Mouse (Mus musculus) midbrain, embryonic 15.5 days (tissue): ENCODE data around the gene Sap30. TPM values are rescaled to one million over a fixed set of nuclear protein-coding genes. Genes with fewer than 3 reads are reported as not detected.
"Not testable (repeated sequence)": the region's sequence is repeated elsewhere in the genome, so short reads cannot be mapped to it uniquely, and the experiment has no call there.

Source experiments
- ATAC-seq: fragments of 200-750 bp; cut with Nextera tagmentation; replicated peaks from 2 replicates; pipeline ENCODE4 v1.8.0; 2017; ENCODE audit warnings: moderate TSS enrichment
- H3K27ac ChIP-seq: fragments of 300-500 bp; sonication (generic); 2 replicates; pipeline ENCODE4 v1.5.1; 2015; ENCODE audit warnings: mild to moderate bottlenecking, inconsistent platforms
- H3K27me3 ChIP-seq: fragments of 300-500 bp; sonication (generic); replicated peaks from 2 replicates; pipeline ENCODE4 v1.6.1; 2015; ENCODE audit warnings: inconsistent platforms
- H3K36me3 ChIP-seq: fragments of 300-500 bp; sonication (generic); replicated peaks from 2 replicates; pipeline ENCODE4 v1.6.1; 2015; ENCODE audit warnings: inconsistent platforms
- H3K4me1 ChIP-seq: fragments of 300-500 bp; sonication (generic); 2 replicates; pipeline ENCODE4 v1.6.1; 2015; ENCODE audit warnings: inconsistent platforms
- H3K4me2 ChIP-seq: fragments of 300-500 bp; sonication (generic); 2 replicates; pipeline ENCODE4 v1.6.1; 2015; ENCODE audit warnings: inconsistent platforms, mild to moderate bottlenecking, moderate library complexity
- H3K4me3 ChIP-seq: fragments of 300-500 bp; sonication (generic); 2 replicates; pipeline ENCODE4 v1.5.1; 2015; ENCODE audit warnings: mild to moderate bottlenecking, inconsistent platforms
- H3K9ac ChIP-seq: fragments of 300-500 bp; sonication (generic); 2 replicates; pipeline ENCODE4 v1.6.1; 2015; ENCODE audit warnings: mild to moderate bottlenecking, inconsistent platforms
- H3K9me3 ChIP-seq: fragments of 300-500 bp; sonication (generic); 2 replicates; pipeline ENCODE4 v1.6.1; 2016; ENCODE audit warnings: inconsistent platforms
- WGBS: fragments of 180-500 bp; shearing (Covaris S2); methylation state at CpG from one replicate; pipeline ENCODE4 v1.1.7; 2015; ENCODE audit warnings: mixed read lengths; 5-methylcytosine and 5-hydroxymethylcytosine counted together
- polyA plus RNA-seq: library from polyadenylated mRNA; unstranded; fragments of >200 nt; fragmentation: Nextera tagmentation; extraction: Ambion mirVana; gene quantifications from 2 replicates; pipeline ENCODE4 v1.2.1, GENCODE M21; 2015

Gene Sap30
- polyA plus RNA-seq, 1 experiment from 2014 or later, result 32.6 TPM

DNA sequence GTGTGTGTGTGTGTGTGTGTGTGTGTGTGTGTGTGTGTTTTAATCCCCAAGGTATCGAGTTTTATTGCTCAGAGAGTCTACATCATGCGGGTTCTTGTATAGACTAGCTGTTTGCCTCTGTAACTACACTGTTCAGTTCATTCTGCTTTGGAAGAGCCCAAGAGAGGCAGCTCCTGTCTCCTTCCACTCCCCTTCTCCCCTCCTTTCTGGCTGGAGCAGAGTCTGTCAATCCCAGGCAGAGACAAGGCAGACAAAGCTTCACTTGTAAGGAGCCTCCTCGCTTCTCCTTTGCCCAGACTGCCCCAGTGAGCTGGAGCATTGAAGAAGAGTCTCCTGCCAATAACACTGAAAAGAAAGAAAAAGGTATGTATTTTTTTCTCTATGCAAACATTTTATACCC lies 31.9 kb downstream of the Sap30 start, which contains the start of gene Scrg1:
Scrg1 (plus strand) TSS at position 159 of the 400 bp plus-strand sequence.
- H3K9ac ChIP-seq, result no peak within 1 kb of the TSS
- 70% methylated on average over 3 of the region's 3 CpGs for WGBS
- no peaks in the 10 kb centered on the region for H3K4me1 ChIP-seq
- 0 out of 2 replicates have a peak, but pooled peaks have one; percentile 60 for ATAC-seq
- H3K27ac ChIP-seq, result no peak within 1 kb of the TSS
- H3K4me3 ChIP-seq, result no peak within 1 kb of the TSS
- H3K9me3 ChIP-seq, result no peaks in the 10 kb centered on the region
- H3K4me2 ChIP-seq, result no peak within 1 kb of the TSS
- H3K27me3 ChIP-seq, result no peaks in the 10 kb centered on the region
- H3K36me3 ChIP-seq, result no peaks in the 10 kb centered on the region

DNA sequence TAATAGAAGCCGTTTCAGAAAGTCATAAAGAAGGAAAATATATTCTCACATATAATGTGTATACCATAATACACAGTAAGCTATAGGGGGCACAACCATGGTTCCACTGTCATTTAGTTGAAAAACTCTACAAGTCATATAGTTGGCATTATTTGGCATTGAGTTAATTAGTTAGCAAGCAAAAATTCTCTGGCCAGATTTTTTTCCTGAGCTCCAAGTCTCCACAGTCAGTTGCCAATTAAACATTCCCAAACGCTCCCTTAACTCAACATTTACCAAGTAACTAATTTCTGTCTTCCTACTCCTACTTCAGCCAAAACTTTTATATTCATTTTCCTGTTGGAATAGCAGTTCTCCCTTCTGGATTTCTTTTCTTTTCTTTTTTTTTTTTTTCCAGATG lies 34.3 kb downstream of the Sap30 start:
- Histone ChIP-seq H3K4me3 (no peak overlapping the region), H3K4me2 (no peak overlapping the region), H3K4me1 (no peaks in the 10 kb centered on the region), H3K9ac (no peak overlapping the region), H3K36me3 (no peaks in the 10 kb centered on the region), H3K9me3 (no peaks in the 10 kb centered on the region), H3K27ac (no peak overlapping the region), H3K27me3 (no peaks in the 10 kb centered on the region)
- no peak for ATAC-seq
- 90% methylated on average over 2 of the region's 2 CpGs for whole genome bisulfite sequencing

DNA sequence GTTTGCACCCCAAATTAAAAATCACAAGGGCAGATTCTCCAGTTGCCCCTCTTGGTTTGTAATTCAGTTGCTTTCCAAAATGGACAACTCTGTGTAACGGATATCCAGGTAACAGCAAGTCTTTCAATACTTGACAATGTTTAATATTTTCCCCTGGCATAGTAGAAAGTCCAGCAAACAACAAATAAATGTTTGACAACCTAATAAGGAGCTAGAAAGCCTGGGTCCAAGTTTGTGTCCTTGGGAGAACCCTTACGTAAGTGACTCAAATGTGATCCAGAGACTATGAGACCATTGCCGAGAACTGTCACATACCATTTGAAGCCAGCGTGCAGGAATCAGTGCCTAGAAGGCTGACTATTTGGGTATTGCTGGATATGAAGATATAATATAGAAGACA lies 35.8 kb downstream of the Sap30 start:
- Histone ChIP-seq H3K4me3 (no peak overlapping the region), H3K9me3 (no peaks in the 10 kb centered on the region), H3K4me1 (no peaks in the 10 kb centered on the region), H3K36me3 (no peaks in the 10 kb centered on the region), H3K27me3 (no peaks in the 10 kb centered on the region), H3K4me2 (no peak overlapping the region), H3K9ac (no peak overlapping the region), H3K27ac (no peak overlapping the region)
- ATAC-seq, result no peak
- WGBS, result 97% methylated on average over 4 of the region's 4 CpGs

- Histone ChIP-seq H3K4me1 (no peaks in the 10 kb centered on the region), H3K4me2 (no peak overlapping the region), H3K4me3 (no peak overlapping the region), H3K9ac (no peak overlapping the region), H3K27me3 (no peaks in the 10 kb centered on the region), H3K9me3 (no peaks in the 10 kb centered on the region), H3K27ac (no peak overlapping the region), H3K36me3 (no peaks in the 10 kb centered on the region)
- no peak for ATAC-seq
- 78% methylated on average over 7 of the region's 7 CpGs for WGBS
These were observed 36.9 kb downstream of the Sap30 start for GRCm38 (mm10) chr8:57450726-57451125.

- H3K9me3 ChIP-seq, H3K36me3 ChIP-seq, ATAC-seq, H3K27me3 ChIP-seq, H3K4me3 ChIP-seq, H3K4me1 ChIP-seq, H3K9ac ChIP-seq, H3K27ac ChIP-seq, H3K4me2 ChIP-seq: not testable (repeated sequence)
- WGBS, result 81% methylated on average over 5 of the region's 5 CpGs
These were observed 41.8 kb downstream of the Sap30 start for GRCm38 (mm10) chr8:57445901-57446300.

GRCm38 (mm10) chr8:57443289-57443688 lies 44.4 kb downstream of the Sap30 start:
- Histone ChIP-seq H3K27me3 (no peaks in the 10 kb centered on the region), H3K4me1 (no peaks in the 10 kb centered on the region), H3K9me3 (no peaks in the 10 kb centered on the region), H3K9ac (no peak overlapping the region), H3K4me3 (no peak overlapping the region), H3K4me2 (no peak overlapping the region), H3K27ac (no peak overlapping the region), H3K36me3 (no peaks in the 10 kb centered on the region)
- WGBS, result 76% methylated on average over 4 of the region's 4 CpGs
- no peak for ATAC-seq

DNA sequence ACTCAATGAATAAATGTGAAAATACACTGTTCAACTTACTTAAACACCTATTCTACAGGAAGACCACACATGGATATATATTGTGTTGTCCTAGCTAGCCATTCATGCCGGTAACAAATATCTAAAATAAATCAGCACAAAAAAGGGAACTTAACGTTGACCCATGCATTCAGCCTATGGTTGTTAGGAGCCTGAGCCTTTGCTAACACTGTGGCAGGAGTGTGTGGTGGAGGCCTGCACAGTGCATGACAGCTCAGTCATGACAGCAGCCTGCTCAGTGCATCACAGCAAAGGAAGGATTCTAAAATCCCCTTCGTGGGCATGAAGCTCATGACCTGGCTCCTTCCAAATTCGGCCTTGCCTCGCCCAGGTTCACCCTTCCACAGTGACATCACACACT lies 46.1 kb downstream of the Sap30 start:
- H3K4me3 ChIP-seq, result no peak overlapping the region
- no peaks in the 10 kb centered on the region for H3K27me3 ChIP-seq
- no peak overlapping the region for H3K9ac ChIP-seq
- no peaks in the 10 kb centered on the region for H3K9me3 ChIP-seq
- no peak overlapping the region for H3K27ac ChIP-seq
- ATAC-seq, result no peak
- H3K4me2 ChIP-seq, result no peak overlapping the region
- no peaks in the 10 kb centered on the region for H3K4me1 ChIP-seq
- no peaks in the 10 kb centered on the region for H3K36me3 ChIP-seq
- WGBS, result 87% methylated on average over 5 of the region's 5 CpGs

DNA sequence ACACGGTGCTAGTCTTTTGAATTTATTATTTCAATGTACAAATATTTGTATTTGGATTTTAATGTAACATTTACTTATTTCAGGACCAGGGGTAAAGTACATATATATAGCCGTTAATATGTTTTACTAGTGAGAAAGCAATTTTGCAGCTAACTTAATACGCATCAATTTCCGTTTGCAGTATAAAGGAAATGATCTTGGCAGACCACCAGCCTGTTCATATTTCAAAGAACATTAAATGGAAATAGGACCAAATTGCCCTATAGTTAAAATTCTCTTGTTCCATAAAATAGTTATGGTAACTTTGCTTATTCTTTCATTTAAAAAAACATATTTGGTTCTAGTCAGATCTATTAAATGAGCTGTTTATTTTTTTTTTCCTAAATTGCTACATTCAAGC lies 46.5 kb downstream of the Sap30 start:
- WGBS, result 84% methylated on average over 4 of the region's 4 CpGs
- no peak for ATAC-seq
- H3K9ac ChIP-seq, result no peak overlapping the region

DNA sequence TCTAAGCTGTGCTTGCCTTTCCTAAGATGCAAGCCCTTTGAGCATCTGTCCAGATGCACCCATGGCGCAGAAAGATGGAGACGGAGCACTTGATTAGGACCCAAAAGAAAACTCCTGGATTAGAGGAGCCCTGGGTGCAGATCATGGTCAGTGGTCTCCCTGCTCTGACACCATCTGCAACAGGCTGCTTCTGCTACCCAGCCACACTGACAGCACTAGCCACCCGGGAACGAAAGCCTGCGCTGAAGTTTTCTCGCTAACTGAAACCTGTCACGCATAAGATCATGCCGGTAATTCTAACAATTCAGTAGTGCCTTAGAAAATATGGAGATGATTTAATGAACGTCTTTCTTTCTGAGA lies 51.2 kb downstream of the Sap30 start:
- ATAC-seq, result 0 out of 2 replicates have a peak, but pooled peaks have one; percentile 27
- Histone ChIP-seq H3K4me1 (no peaks in the 10 kb centered on the region), H3K4me2 (no peak overlapping the region), H3K4me3 (no peak overlapping the region), H3K36me3 (no peaks in the 10 kb centered on the region), H3K9ac (no peak overlapping the region), H3K27me3 (no peaks in the 10 kb centered on the region), H3K9me3 (no peaks in the 10 kb centered on the region), H3K27ac (no peak overlapping the region)
- 79% methylated on average over 9 of the region's 9 CpGs for whole genome bisulfite sequencing

More for the DNA sequence above, 46.5 kb downstream of the Sap30 start:
- Histone ChIP-seq H3K27me3 (no peaks in the 10 kb centered on the region), H3K4me3 (no peak overlapping the region), H3K4me1 (no peaks in the 10 kb centered on the region), H3K4me2 (no peak overlapping the region), H3K9me3 (no peaks in the 10 kb centered on the region), H3K36me3 (no peaks in the 10 kb centered on the region), H3K27ac (no peak overlapping the region)

- no peak overlapping the region for H3K4me2 ChIP-seq
- no peaks in the 10 kb centered on the region for H3K27me3 ChIP-seq
- no peaks in the 10 kb centered on the region for H3K4me1 ChIP-seq
- no peaks in the 10 kb centered on the region for H3K36me3 ChIP-seq
- H3K9me3 ChIP-seq, result no peaks in the 10 kb centered on the region
- 62% methylated on average over 18 of the region's 18 CpGs for WGBS
- 0 out of 2 replicates have a peak, but pooled peaks have one; percentile 17 for ATAC-seq
- no peak overlapping the region for H3K4me3 ChIP-seq
- no peak overlapping the region for H3K27ac ChIP-seq
- H3K9ac ChIP-seq, result no peak overlapping the region
These were observed 51.8 kb downstream of the Sap30 start for GRCm38 (mm10) chr8:57435768-57436436.

GRCm38 (mm10) chr8:57432802-57433201 lies 54.9 kb downstream of the Sap30 start:
- WGBS, result 89% methylated on average over 5 of the region's 5 CpGs
- H3K9me3 ChIP-seq, result no peaks in the 10 kb centered on the region
- 0 out of 2 replicates have a peak, but pooled peaks cover 7% of the 10 kb centered on the region for H3K27me3 ChIP-seq
- no peaks in the 10 kb centered on the region for H3K36me3 ChIP-seq
- no peak for ATAC-seq
- 0 out of 2 replicates have a peak, but pooled peaks cover 4% of the 10 kb centered on the region for H3K4me1 ChIP-seq
- H3K9ac ChIP-seq, result no peak overlapping the region
- H3K4me3 ChIP-seq, result no peak overlapping the region
- H3K4me2 ChIP-seq, result no peak overlapping the region
- H3K27ac ChIP-seq, result no peak overlapping the region
